Mouse (Mus musculus) CH12.LX (cell line): ENCODE results near the gene Itgb4. TPM values are rescaled to one million over a fixed set of nuclear protein-coding genes. Genes with fewer than 3 reads are reported as not detected.

ENCODE experiments used
- DNase-seq: peaks from one replicate; pipeline ENCODE4 v3.0.0-alpha.2; 2013; ENCODE audit errors: extremely low read depth
- H3K27ac ChIP-seq: 2 replicates; pipeline ENCODE4 v1.5.1; 2012; ENCODE audit warnings: low read depth, mild to moderate bottlenecking, control low read depth, moderate library complexity; ENCODE audit not compliant: insufficient read depth
- H3K27me3 ChIP-seq: replicated peaks from 2 replicates; pipeline ENCODE3; 2012; ENCODE audit warnings: inconsistent platforms
- H3K36me3 ChIP-seq, 2 experiments: replicated peaks in 1 of 2; 2 replicates each; pipeline versions ENCODE3 to v1.6.1; 2012; ENCODE audit warnings: inconsistent platforms in 1 of 2, low read length in 1 of 2, mild to moderate bottlenecking in 1 of 2, mixed read lengths in 1 of 2, moderate library complexity in 1 of 2; ENCODE audit not compliant: control insufficient read depth in 1 of 2, insufficient read depth in 1 of 2
- H3K4me1 ChIP-seq, 2 experiments: 2 replicates each; pipeline ENCODE4 v1.6.1; 2012; ENCODE audit warnings: inconsistent platforms in 1 of 2, moderate library complexity in 1 of 2; ENCODE audit not compliant: insufficient read depth in 2 of 2, control insufficient read depth in 1 of 2
- H3K4me2 ChIP-seq: 2 replicates; pipeline ENCODE4 v1.6.1; 2012; ENCODE audit warnings: low read depth, mild to moderate bottlenecking, control low read depth; ENCODE audit not compliant: poor library complexity, insufficient read depth, severe bottlenecking
- H3K4me3 ChIP-seq, 3 experiments: fragments of 150-350 bp in 1 of 3; sonication (generic) in 1 of 3; replicated peaks in 1 of 3; 2 replicates each; pipeline versions ENCODE3 to v1.5.1; 2011 to 2012; ENCODE audit warnings: low read depth in 2 of 3, low read length in 2 of 3, mild to moderate bottlenecking in 2 of 3, moderate library complexity in 2 of 3, control low read depth in 1 of 3, improper control_type of control experiment in 1 of 3, inconsistent platforms in 1 of 3, mixed read lengths in 1 of 3; ENCODE audit not compliant: poor library complexity in 1 of 3
- H3K79me2 ChIP-seq: replicated peaks from 2 replicates; pipeline ENCODE4 v1.6.1; 2012; ENCODE audit warnings: mild to moderate bottlenecking, moderate library complexity; ENCODE audit not compliant: control insufficient read depth, poor library complexity, insufficient read depth, severe bottlenecking; ENCODE audit errors: extremely low read depth
- H3K9ac ChIP-seq: 2 replicates; pipeline ENCODE4 v1.6.1; 2012; ENCODE audit warnings: low read depth, mild to moderate bottlenecking, control low read depth, moderate library complexity; ENCODE audit not compliant: insufficient read depth
- H3K9me3 ChIP-seq: replicated peaks from 2 replicates; pipeline ENCODE3; 2012; ENCODE audit warnings: low read length, inconsistent platforms, mixed read lengths
- BHLHE40 ChIP-seq: IDR thresholded peaks from 2 replicates; pipeline ENCODE4 v1.6.1; 2011; ENCODE audit warnings: mild to moderate bottlenecking, low read depth, low read length, improper control_type of control experiment
- CHD2 ChIP-seq: IDR thresholded peaks from 2 replicates; pipeline ENCODE4 v1.6.1; 2011; ENCODE audit warnings: low read length, improper control_type of control experiment
- CTCF ChIP-seq, 2 experiments: IDR thresholded peaks in 1 of 2; conservative IDR thresholded peaks in 1 of 2; 2 replicates each; pipeline ENCODE4 v1.5.1; 2011 to 2012; ENCODE audit warnings: low read depth in 2 of 2, low read length in 2 of 2, improper control_type of control experiment in 1 of 2, inconsistent platforms in 1 of 2, mild to moderate bottlenecking in 1 of 2, moderate library complexity in 1 of 2
- ETS1 ChIP-seq: conservative IDR thresholded peaks from 2 replicates; pipeline ENCODE4 v1.6.1; 2012; ENCODE audit warnings: low read depth, mild to moderate bottlenecking, inconsistent platforms, low read length, improper control_type of control experiment, moderate library complexity
- GABPA ChIP-seq: IDR thresholded peaks from 2 replicates; pipeline ENCODE4 v1.6.1; 2012; ENCODE audit warnings: low read depth, low read length, improper control_type of control experiment, inconsistent platforms; ENCODE audit not compliant: insufficient replicate concordance
- HCFC1 ChIP-seq: IDR thresholded peaks from 2 replicates; pipeline ENCODE4 v1.6.1; 2012; ENCODE audit warnings: low read depth, mild to moderate bottlenecking, inconsistent platforms, low read length, improper control_type of control experiment
- JUND ChIP-seq: conservative IDR thresholded peaks from 2 replicates; pipeline ENCODE4 v1.6.1; 2011; ENCODE audit warnings: low read depth, low read length, improper control_type of control experiment
- MAFK ChIP-seq: IDR thresholded peaks from 2 replicates; pipeline ENCODE4 v1.6.1; 2011; ENCODE audit warnings: low read length, improper control_type of control experiment; ENCODE audit not compliant: insufficient replicate concordance
- MXI1 ChIP-seq: IDR thresholded peaks from 2 replicates; pipeline ENCODE4 v1.6.1; 2011; ENCODE audit warnings: mild to moderate bottlenecking, low read depth, low read length, improper control_type of control experiment
- MYC ChIP-seq: IDR thresholded peaks from 2 replicates; pipeline ENCODE4 v1.6.1; 2011; ENCODE audit warnings: low read depth, mild to moderate bottlenecking, improper control_type of control experiment, low read length
- NELFE ChIP-seq: IDR thresholded peaks from 2 replicates; pipeline ENCODE4 v1.6.1; 2011; ENCODE audit warnings: low read depth, low read length, improper control_type of control experiment
- PAX5 ChIP-seq: IDR thresholded peaks from 2 replicates; pipeline ENCODE4 v1.6.1; 2012; ENCODE audit warnings: low read length, inconsistent platforms, mixed read lengths
- POLR2AphosphoS2 ChIP-seq: IDR thresholded peaks from 2 replicates; pipeline ENCODE4 v1.6.1; 2011; ENCODE audit warnings: low read depth, low read length, improper control_type of control experiment
- RAD21 ChIP-seq: IDR thresholded peaks from 2 replicates; pipeline ENCODE4 v1.6.1; 2011; ENCODE audit warnings: low read depth, mild to moderate bottlenecking, low read length, improper control_type of control experiment, moderate library complexity
- SIN3A ChIP-seq: IDR thresholded peaks from 2 replicates; pipeline ENCODE4 v1.6.1; 2012; ENCODE audit warnings: low read length, improper control_type of control experiment, inconsistent platforms
- SMC3 ChIP-seq: IDR thresholded peaks from 2 replicates; pipeline ENCODE4 v1.6.1; 2011; ENCODE audit warnings: low read depth, low read length, improper control_type of control experiment
- TBP ChIP-seq: conservative IDR thresholded peaks from 2 replicates; pipeline ENCODE4 v1.6.1; 2011; ENCODE audit warnings: low read depth, low read length, improper control_type of control experiment
- TCF12 ChIP-seq: IDR thresholded peaks from 2 replicates; pipeline ENCODE4 v1.6.1; 2014; ENCODE audit warnings: low read depth, mild to moderate bottlenecking, inconsistent platforms, low read length, improper control_type of control experiment
- UBTF ChIP-seq: IDR thresholded peaks from 2 replicates; pipeline ENCODE4 v1.6.1; 2012; ENCODE audit warnings: low read depth, mild to moderate bottlenecking, inconsistent platforms, low read length, improper control_type of control experiment, moderate library complexity
- ZC3H11A ChIP-seq: IDR thresholded peaks from 2 replicates; pipeline ENCODE4 v1.6.1; 2012; ENCODE audit warnings: low read depth, mild to moderate bottlenecking, inconsistent platforms, low read length, improper control_type of control experiment
- ZKSCAN1 ChIP-seq: IDR thresholded peaks from 2 replicates; pipeline ENCODE4 v1.6.1; 2012; ENCODE audit warnings: low read depth, inconsistent platforms, low read length, improper control_type of control experiment, borderline replicate concordance
- ZNF384 ChIP-seq: IDR thresholded peaks from 2 replicates; pipeline ENCODE4 v1.6.1; 2012; ENCODE audit warnings: low read depth, low read length, improper control_type of control experiment, inconsistent platforms
- dilution Hi-C: fragments of 300-500 bp; cut with MboI; formaldehyde crosslinking; loops from 2 replicates; pipeline ENCODE4 v1.14.3; 2020; ENCODE audit warnings: low sequenced_read_pairs; ENCODE audit not compliant: extremely low pct_unique_long_range_greater_than_20kb, extremely low pct_ligation_motif_present
- in situ Hi-C: fragments of 300-500 bp; cut with MboI; formaldehyde crosslinking; loops from 3 replicates; pipeline ENCODE4 v1.14.3; 2019; ENCODE audit warnings: low sequenced_read_pairs, low pct_ligation_motif_present, low pct_unique_long_range_greater_than_20kb, mixed read lengths
- polyA plus RNA-seq: library from polyadenylated mRNA; unstranded; fragments of >175 nt; gene quantifications from 2 replicates; pipeline ENCODE4 v1.2.1, GENCODE M21; 2012; ENCODE audit warnings: low read depth; ENCODE audit not compliant: insufficient read length
- total RNA-seq, 2 experiments: library from RNA; depleted of rRNA; stranded (reverse); fragments of 300-350 nt in 1 of 2; fragments of >200 nt in 1 of 2; gene quantifications; 2 replicates each; pipeline ENCODE4 v1.2.3; 2012 to 2014

The Itgb4 gene
- total and polyA plus RNA-seq, 3 experiments: 0.42 to 6.3 (median 0.59) TPM

- no peaks in the 10 kb centered on the region for H3K79me2 ChIP-seq
- no peak overlapping the region for H3K9ac ChIP-seq
- peaks cover 0 to 6% of the 10 kb centered on the region in 2 experiments; a peak in 2 of 4 replicates for H3K4me1 ChIP-seq
- TF ChIP-seq ZKSCAN1 (no peak), JUND (no peak), TCF12 (no peak), RAD21 (no peak), CHD2 (no peak), MXI1 (no peak), MYC (no peak), SMC3 (no peak), POLR2AphosphoS2 (no peak), UBTF (no peak), MAFK (no peak), TBP (no peak), ETS1 (no peak), CTCF (conservative IDR thresholded peaks at IDR 0.05 in 1 of 2, IDR thresholded peaks at IDR 0.05 in 1 of 2; ENCODE audit: low read depth in 2 of 2, low read length in 2 of 2) (no peak), ZNF384 (no peak), NELFE (no peak), HCFC1 (no peak), ZC3H11A (no peak)
- no peak for DNase-seq
- no peak overlapping the region for H3K4me3 ChIP-seq
- dilution Hi-C loops: no loop called here
- H3K4me2 ChIP-seq: no peak overlapping the region
- H3K9me3 ChIP-seq: no peaks in the 10 kb centered on the region
- H3K27ac ChIP-seq: no peak overlapping the region
- peaks cover 72 to 90% of the 10 kb centered on the region in 2 experiments for H3K36me3 ChIP-seq
- no peaks in the 10 kb centered on the region for H3K27me3 ChIP-seq
- in situ Hi-C loops: no loop called here
Measured at GRCm38 (mm10) chr11:115954712-115955111, 19.8 kb upstream of the Itgb4 start.

DNA sequence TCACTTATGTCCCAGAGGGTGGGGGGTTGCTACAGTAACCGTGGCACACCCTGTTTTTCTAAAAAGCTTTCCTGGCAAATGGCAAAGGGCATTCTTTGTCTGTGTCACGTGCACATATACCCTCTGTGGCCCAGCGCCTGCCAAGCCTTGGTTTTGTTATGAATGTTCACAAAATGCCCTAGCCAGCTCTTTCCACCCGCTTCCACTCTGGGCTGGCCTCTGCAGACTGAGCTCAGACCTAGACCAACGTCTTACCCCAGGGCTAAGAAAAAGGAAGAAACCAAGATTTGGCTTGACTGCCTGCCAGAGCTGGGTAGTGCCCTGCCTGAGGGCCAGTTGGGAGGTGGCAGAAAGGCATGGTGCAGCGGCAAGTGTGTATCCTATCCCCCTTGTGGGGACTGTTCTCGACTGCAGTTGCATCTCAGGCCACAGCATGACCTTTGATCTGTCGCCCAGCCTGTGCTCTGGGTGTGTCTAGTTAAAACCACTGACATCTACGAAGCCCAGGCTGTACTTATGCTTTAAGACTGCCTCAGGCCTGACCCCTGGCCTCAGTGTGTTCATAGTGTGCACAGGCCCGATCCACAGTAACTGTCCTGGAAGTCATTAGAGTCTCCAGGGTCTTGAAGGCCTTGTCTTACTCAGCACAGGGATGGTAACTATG lies 19.2 kb upstream of the Itgb4 start:
- TF ChIP-seq SIN3A (no peak), UBTF (no peak), BHLHE40 (peak; percentile 64), PAX5 (no peak), GABPA (no peak)
- no peaks in the 10 kb centered on the region for H3K27me3 ChIP-seq
- no peak for DNase-seq
- dilution Hi-C loops: no loop called here
- in situ Hi-C loops: no loop called here
- H3K9ac ChIP-seq: no peak overlapping the region
- H3K4me2 ChIP-seq: no peak overlapping the region
- no peaks in the 10 kb centered on the region for H3K9me3 ChIP-seq
- H3K36me3 ChIP-seq: peaks cover 71 to 90% of the 10 kb centered on the region in 2 experiments
- no peaks in the 10 kb centered on the region for H3K79me2 ChIP-seq
- peaks cover 0 to 6% of the 10 kb centered on the region in 2 experiments; a peak in 2 of 4 replicates for H3K4me1 ChIP-seq
- H3K27ac ChIP-seq: no peak overlapping the region
- no peak overlapping the region for H3K4me3 ChIP-seq
